Mouse (Mus musculus): ENCODE measurements around the gene Vps37c.

DNA sequence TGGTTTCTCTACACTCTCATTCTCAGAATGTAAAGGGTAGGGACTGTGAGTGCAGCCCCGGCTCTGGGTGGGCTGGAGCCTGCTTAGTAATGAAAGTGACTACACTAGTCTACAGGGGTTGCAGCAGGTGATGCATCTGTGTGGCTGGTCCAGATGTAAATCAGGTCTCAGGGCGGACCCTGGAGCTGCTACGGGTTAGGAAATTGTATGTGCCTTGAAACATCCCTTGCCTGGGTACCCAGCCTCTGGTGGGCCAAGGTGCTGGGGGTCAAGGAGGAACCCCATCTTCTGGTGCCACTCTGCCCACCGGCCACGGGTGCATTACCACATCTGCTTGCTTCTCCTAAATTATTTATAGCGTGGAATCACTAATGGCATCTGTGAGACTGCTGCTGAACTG is 25.6 kb downstream of the Vps37c start:
- TF ChIP-seq CTCF (IDR thresholded peaks at IDR 0.05) (no peak), EP300 (IDR thresholded peaks at IDR 0.05; ENCODE audit: insufficient read depth, low read depth, low read length) (no peak), POLR2A (IDR thresholded peaks at IDR 0.05; ENCODE audit: insufficient read depth, low read depth, low read length) (no peak)
